ENCODE assay signal across 20 mouse cellular contexts in genomic region chr16:23185824-23186223, GRCm38 (mm10). TPM values are rescaled to one million over a fixed set of nuclear protein-coding genes. Genes with fewer than 3 reads are reported as not detected.
DNase-seq lines count a peak whose midpoint lies in the region; ATAC-seq and TF ChIP-seq lines count a peak whose summit lies in the region.
"Had no signal": no experiment of that assay in that cellular context is flagged by ENCODE, and none has a peak within 500 bp of the region (broad histone marks: within the 10 kb centered on the region; RNA-seq: fewer than 3 reads in every experiment).

No protein-coding gene starts in this region.

- peak overlapping the region; percentile 16; the same call in 1 of the 2 replicates for H3K27ac ChIP-seq in spleen, adult 2 months (ENCODE audit: insufficient read depth, low read length)
- H3K27ac ChIP-seq in CH12.LX (ENCODE audit: insufficient read depth, low read depth) = no peak overlapping the region
- H3K27ac ChIP-seq: embryonic facial prominence, embryonic 12.5 days; forebrain, embryonic 15.5 days; hindbrain, embryonic 12.5 days had no signal

- dilution Hi-C loops in CH12.LX (cut with MboI; ENCODE audit: extremely low pct_ligation_motif_present, extremely low pct_unique_long_range_greater_than_20kb, low sequenced_read_pairs) = no loop called here

- no peak for DNase-seq in spleen, adult 2 months (ENCODE audit: low read depth in 1 of 2, low spot score in 2 of 2)
- DNase-seq in spleen, postnatal 14 days (ENCODE audit: low spot score in 2 of 2) = no peak
- peak; percentile 41 for DNase-seq in CH12.LX (ENCODE audit: extremely low read depth)
- DNase-seq in lung, postnatal 36 days = no peak
- no peak for DNase-seq in frontal cortex, adult 2 months (ENCODE audit: extremely low spot score in 1 of 2, low spot score in 1 of 2)
- no peak for DNase-seq in heart, postnatal 10 days
- DNase-seq: cerebellum, adult 2 months; cerebellum, postnatal 10 days; gastrocnemius, postnatal 10 days; heart, postnatal 4 days had no signal

- peaks cover 17% of the 10 kb centered on the region for H3K9me3 ChIP-seq in CH12.LX (replicated peaks; ENCODE audit: low read length)
- H3K9me3 ChIP-seq: embryonic facial prominence, embryonic 12.5 days; forebrain, embryonic 15.5 days; hindbrain, embryonic 12.5 days had no signal

- H3K4me3 ChIP-seq in spleen, adult 2 months (ENCODE audit: extremely low read depth, insufficient read depth, insufficient read length) = no peak overlapping the region
- no peak overlapping the region for H3K4me3 ChIP-seq in CH12.LX (replicated peaks in 1 of 3; ENCODE audit: low read depth in 2 of 3, low read length in 2 of 3, poor library complexity in 1 of 3)
- H3K4me3 ChIP-seq: embryonic facial prominence, embryonic 12.5 days; forebrain, embryonic 15.5 days; heart, embryonic 12.5 days; hindbrain, embryonic 12.5 days had no signal

- in situ Hi-C loops in CH12.LX (cut with MboI; ENCODE audit: low pct_ligation_motif_present, low pct_unique_long_range_greater_than_20kb, low sequenced_read_pairs) = no loop called here

- no peaks in the 10 kb centered on the region for H3K79me2 ChIP-seq in CH12.LX (replicated peaks; ENCODE audit: control insufficient read depth, extremely low read depth, insufficient read depth, poor library complexity, severe bottlenecking)

- TF ChIP-seq RAD21 in CH12.LX (IDR thresholded peaks at IDR 0.05; ENCODE audit: low read depth, low read length) = no peak

- no peaks in the 10 kb centered on the region for H3K27me3 ChIP-seq in spleen, adult 2 months (ENCODE audit: control insufficient read depth, insufficient read depth, low read length)
- no peaks in the 10 kb centered on the region for H3K27me3 ChIP-seq in CH12.LX (replicated peaks)
- H3K27me3 ChIP-seq: embryonic facial prominence, embryonic 12.5 days; forebrain, embryonic 15.5 days; heart, embryonic 12.5 days; hindbrain, embryonic 12.5 days had no signal

- no peak for TF ChIP-seq POLR2A in spleen, adult 2 months (IDR thresholded peaks at IDR 0.05; ENCODE audit: low read depth, low read length)
- no peak for TF ChIP-seq POLR2A in CH12.LX (IDR thresholded peaks at IDR 0.05; ENCODE audit: low read depth, low read length)

- intact Hi-C loops in heart, postnatal 10 days (cut with DNase I) = no loop called here

- no peaks in the 10 kb centered on the region for H3K36me3 ChIP-seq in spleen, adult 2 months (ENCODE audit: control insufficient read depth, insufficient read depth, low read length)
- no peaks in the 10 kb centered on the region for H3K36me3 ChIP-seq in CH12.LX (replicated peaks in 1 of 2; ENCODE audit: control insufficient read depth in 1 of 2, insufficient read depth in 1 of 2, low read length in 1 of 2)
- H3K36me3 ChIP-seq: embryonic facial prominence, embryonic 12.5 days; forebrain, embryonic 15.5 days; heart, embryonic 12.5 days; hindbrain, embryonic 12.5 days had no signal

- H3K9ac ChIP-seq in CH12.LX (ENCODE audit: insufficient read depth, low read depth) = no peak overlapping the region
- H3K9ac ChIP-seq: embryonic facial prominence, embryonic 12.5 days; forebrain, embryonic 15.5 days; heart, embryonic 12.5 days; hindbrain, embryonic 12.5 days had no signal

- TF ChIP-seq EP300 in CH12.LX (IDR thresholded peaks at IDR 0.05; ENCODE audit: low read length) = peak; percentile 52; the same call in 1 of the 2 replicates

- WGBS in spleen, adult 2 months = 65% methylated on average over 2 of the region's 2 CpGs

- H3K4me2 ChIP-seq in CH12.LX (ENCODE audit: insufficient read depth, low read depth, poor library complexity, severe bottlenecking) = no peak overlapping the region
- H3K4me2 ChIP-seq: embryonic facial prominence, embryonic 12.5 days; forebrain, embryonic 15.5 days; heart, embryonic 12.5 days; hindbrain, embryonic 12.5 days had no signal

- peak; percentile 54 for ATAC-seq in megakaryocyte progenitor cell, adult 5-6 weeks (replicated peaks; ENCODE audit: poor library complexity)
- ATAC-seq: forebrain, embryonic 15.5 days; hindbrain, embryonic 16.5 days; inflammation-experienced regulatory T-cells, adult 6 months had no signal

- peaks cover 20% of the 10 kb centered on the region; the same call in 1 of the 2 replicates for H3K4me1 ChIP-seq in spleen, adult 2 months (ENCODE audit: control insufficient read depth, insufficient read depth, insufficient read length)
- peaks cover 2 to 26% of the 10 kb centered on the region in 2 experiments; a peak in 2 of 4 replicates for H3K4me1 ChIP-seq in CH12.LX (ENCODE audit: control insufficient read depth in 1 of 2, insufficient read depth in 2 of 2)
- H3K4me1 ChIP-seq: embryonic facial prominence, embryonic 12.5 days; forebrain, embryonic 15.5 days; heart, embryonic 12.5 days; hindbrain, embryonic 12.5 days had no signal

- no peak for TF ChIP-seq CTCF in spleen, adult 2 months (IDR thresholded peaks at IDR 0.05; ENCODE audit: extremely low read depth, insufficient read depth, insufficient read length, insufficient replicate concordance)
- TF ChIP-seq CTCF in CH12.LX (conservative IDR thresholded peaks at IDR 0.05 in 1 of 2, IDR thresholded peaks at IDR 0.05 in 1 of 2; ENCODE audit: low read depth in 2 of 2, low read length in 2 of 2) = no peak

TF ChIP-seq in CH12.LX, 34 proteins besides CTCF, POLR2A, EP300 and RAD21:
- TF ChIP-seq MAX (IDR thresholded peaks at IDR 0.05; ENCODE audit: low read length) (no peak), ELF1 (IDR thresholded peaks at IDR 0.05; ENCODE audit: low read depth, low read length) (peak; percentile 60; the same call in 1 of the 2 replicates), HCFC1 (IDR thresholded peaks at IDR 0.05; ENCODE audit: low read depth, low read length) (peak; percentile 41; the same call in 1 of the 2 replicates)

RNA-seq across cellular contexts. Expression of gene St6gal1, which starts 38.7 kb away (rescaled TPM):
- 30.5 and 33.1 TPM in 2 replicates for polyA plus RNA-seq in spleen, adult 2 months (2012; rRNA removed)
- total RNA-seq in CH12.LX (2012; rRNA removed) (60.6 and 64.5 TPM in 2 replicates), CH12.LX (2014; rRNA removed) (56.8 and 67.8 TPM in 2 replicates)
- 156 and 168 TPM in 2 replicates for polyA plus RNA-seq in CH12.LX (2012; ENCODE audit: insufficient read length, low read depth)
- 0.05 and 0.37 TPM in 2 replicates for total RNA-seq in megakaryocyte progenitor cell, adult 5-6 weeks (2015)
- 0.03 and 1.2 TPM in 2 replicates for total RNA-seq in megakaryocyte progenitor cell, adult 5-6 weeks (2017)
- 15.8 and 19.8 TPM in 2 replicates for polyA plus RNA-seq in frontal cortex, adult 2 months (2012; rRNA removed)
- total RNA-seq in heart, postnatal 10 days (2021) = 10 to 100 TPM; 14.4 to 17.9 TPM

RNA-seq across cellular contexts. Expression of gene Adipoq, which starts 39.5 kb away (rescaled TPM):
- 2.9 and 5.8 TPM in 2 replicates for polyA plus RNA-seq in spleen, adult 2 months (2012; rRNA removed)
- total RNA-seq in CH12.LX (2012; rRNA removed) (0.13 TPM in 1 of 2 replicates, not detected in the other), CH12.LX (2014; rRNA removed) (0.68 and 0.99 TPM in 2 replicates)
- 0.55 and 1.1 TPM in 2 replicates for polyA plus RNA-seq in CH12.LX (2012; ENCODE audit: insufficient read length, low read depth)
- not detected in 2 replicates for total RNA-seq in megakaryocyte progenitor cell, adult 5-6 weeks (2015)
- not detected in 2 replicates for total RNA-seq in megakaryocyte progenitor cell, adult 5-6 weeks (2017)
- polyA plus RNA-seq in frontal cortex, adult 2 months (2012; rRNA removed) = 0.16 and 0.25 TPM in 2 replicates
- 10 to 100 TPM; 12.9 to 37.4 TPM for total RNA-seq in heart, postnatal 10 days (2021)
- polyA plus RNA-seq: embryonic facial prominence, embryonic 12.5 days; forebrain, embryonic 11.5 days; forebrain, embryonic 15.5 days; heart, embryonic 16.5 days; hindbrain, embryonic 12.5 days; hindbrain, embryonic 16.5 days had no signal

RNA-seq across cellular contexts. Expression of gene Rfc4, which starts 58.3 kb away (rescaled TPM):
- 0.22 and 0.63 TPM in 2 replicates for polyA plus RNA-seq in spleen, adult 2 months (2012; rRNA removed)
- total RNA-seq in CH12.LX (2012; rRNA removed) (121 and 125 TPM in 2 replicates), CH12.LX (2014; rRNA removed) (191 and 204 TPM in 2 replicates)
- 74.6 and 91.5 TPM in 2 replicates for polyA plus RNA-seq in CH12.LX (2012; ENCODE audit: insufficient read length, low read depth)
- total RNA-seq in megakaryocyte progenitor cell, adult 5-6 weeks (2015) = 195 and 224 TPM in 2 replicates
- 72.3 and 90.3 TPM in 2 replicates for total RNA-seq in megakaryocyte progenitor cell, adult 5-6 weeks (2017)
- polyA plus RNA-seq in frontal cortex, adult 2 months (2012; rRNA removed) = 2.7 TPM in 2 replicates
- 10 to 100 TPM; 14.5 to 15.8 TPM for total RNA-seq in heart, postnatal 10 days (2021)
- polyA plus RNA-seq: adrenal gland, adult 2 months had no signal

Comparison
In these comparisons a context has a peak if more than half of its experiments do, and no peak if none do; other contexts are left out.
1. RNA of gene St6gal1, which starts 38.7 kb away (total RNA-seq): 56.8 to 67.8 TPM in CH12.LX and 14.4 to 17.9 TPM in heart, postnatal 10 days; 0.03 to 1.2 TPM in megakaryocyte progenitor cell, adult 5-6 weeks; every median in the first group is over 4 times any median in the second.
2. RNA of gene Adipoq, which starts 39.5 kb away (total RNA-seq): 12.9 to 37.4 TPM in heart, postnatal 10 days; 0.13 to 0.99 TPM in CH12.LX and not detected in megakaryocyte progenitor cell, adult 5-6 weeks; every median in the first group is over 4 times any median in the second.
3. RNA of gene Rfc4, which starts 58.3 kb away (total RNA-seq): 72.3 to 224 TPM in megakaryocyte progenitor cell, adult 5-6 weeks and 121 to 204 TPM in CH12.LX; 14.5 to 15.8 TPM in heart, postnatal 10 days; every median in the first group is over 4 times any median in the second.